Mouse (Mus musculus) hematopoietic stem cell, adult 5-6 weeks (primary cell): ENCODE data around the gene Tmem135. TPM values are rescaled to one million over a fixed set of nuclear protein-coding genes. Genes with fewer than 3 reads are reported as not detected.

Source experiments
- ATAC-seq, 2 experiments: fragments of 125-278 bp in 1 of 2; replicated peaks in 1 of 2; 2 replicates each; pipeline ENCODE4 v1.8.0; 2016 to 2017; ENCODE audit warnings: inconsistent platforms in 2 of 2, mild to moderate bottlenecking in 2 of 2, moderate number of reproducible peaks in 2 of 2, low read depth in 1 of 2, moderate TSS enrichment in 1 of 2; ENCODE audit not compliant: low FRiP score in 2 of 2, poor library complexity in 2 of 2, severe bottlenecking in 2 of 2, insufficient read depth in 1 of 2, low TSS enrichment in 1 of 2
- total RNA-seq: library from RNA; stranded (forward); fragments of 172-1452, 232-1000 nt; gene quantifications from 2 replicates; pipeline ENCODE4 v1.2.3, GENCODE M21; 2017

Tmem135 gene
- total RNA-seq, 1 experiment from 2014 or later = 26.0 TPM

- no peak for ATAC-seq
Observed at GRCm38 (mm10) chr7:89422650-89423049, 18.6 kb upstream of the Tmem135 start.

- no peak for ATAC-seq
Observed at GRCm38 (mm10) chr7:89421294-89421693, 17.3 kb upstream of the Tmem135 start.

GRCm38 (mm10) chr7:89418917-89419679 is 15.1 kb upstream of the Tmem135 start:
- ATAC-seq = peak; percentile 25 to 61; a peak in 3 of 4 replicates

- no peak for ATAC-seq
Observed at GRCm38 (mm10) chr7:89418127-89418653, 14.2 kb upstream of the Tmem135 start.

- ATAC-seq = no peak
Observed at GRCm38 (mm10) chr7:89417707-89418106, 13.7 kb upstream of the Tmem135 start.

- ATAC-seq = no peak
Observed at GRCm38 (mm10) chr7:89416027-89416426, 12.0 kb upstream of the Tmem135 start.

GRCm38 (mm10) chr7:89412094-89412493 is 8.1 kb upstream of the Tmem135 start:
- ATAC-seq = no peak

GRCm38 (mm10) chr7:89411346-89411745 is 7.3 kb upstream of the Tmem135 start:
- ATAC-seq = peak; percentile 84 to 86

- no peak; a peak in 1 of 4 replicates for ATAC-seq
Observed at GRCm38 (mm10) chr7:89410294-89410693, 6.3 kb upstream of the Tmem135 start.

GRCm38 (mm10) chr7:89407006-89407940 is 3.3 kb upstream of the Tmem135 start:
- ATAC-seq = no peak

- ATAC-seq = no peak
Observed at GRCm38 (mm10) chr7:89406011-89406410, 2.0 kb upstream of the Tmem135 start.

- ATAC-seq = 0 out of 4 replicates have a peak, but pooled peaks of 1 of the 2 experiments have one; percentile 3
Observed at GRCm38 (mm10) chr7:89404734-89405440, 865 bp upstream of the Tmem135 start.

- peak; percentile 54 to 65 for ATAC-seq
Observed at GRCm38 (mm10) chr7:89403053-89403972, 709 bp downstream of the Tmem135 start.

- no peak for ATAC-seq
Observed at GRCm38 (mm10) chr7:89401936-89402335, 2.1 kb downstream of the Tmem135 start.

- no peak for ATAC-seq
Observed at GRCm38 (mm10) chr7:89401136-89401858, 2.7 kb downstream of the Tmem135 start.

- ATAC-seq = no peak
Observed at GRCm38 (mm10) chr7:89400721-89401120, 3.3 kb downstream of the Tmem135 start.
